In the genomic region with DNA sequence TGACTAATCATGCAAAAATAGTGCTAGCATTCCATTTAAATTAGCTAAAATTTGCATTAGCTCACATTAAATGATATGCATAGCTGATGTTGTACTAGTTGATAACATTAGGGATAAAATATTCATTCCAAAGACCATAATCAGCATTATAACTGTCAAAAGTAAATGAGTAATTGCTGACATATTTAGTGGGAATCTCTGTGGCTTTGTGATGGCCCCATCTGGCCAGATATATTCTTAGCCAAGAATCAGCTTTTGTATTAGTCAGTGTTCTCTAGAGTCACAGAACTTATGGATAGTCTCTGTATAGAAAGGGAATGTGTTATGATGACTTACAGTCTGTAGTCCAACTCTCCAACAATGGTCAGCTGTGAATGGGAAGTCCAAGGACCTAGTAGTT, we compare ENCODE assay signal across 16 mouse cellular contexts.
"Had no signal": no experiment of that assay in that cellular context is flagged by ENCODE, and none has a peak within 500 bp of the region (broad histone marks: within the 10 kb centered on the region; RNA-seq: fewer than 3 reads in every experiment).

No protein-coding gene starts in this region.

- DNase-seq: retina, postnatal 1 day; right cerebral cortex, adult 18-20 months; right cerebral cortex, postnatal 14 days; right cerebral cortex, postnatal 25 days; right cerebral cortex, postnatal 4 days; spleen, adult 18-20 months; thymus, adult 18-20 months; thymus, adult 2 months; thymus, postnatal 14 days; thymus, postnatal 25 days; thymus, postnatal 36 days; thymus, postnatal 4 days had no signal

- H3K4me1 ChIP-seq: neural tube, embryonic 13.5 days; neural tube, embryonic 15.5 days; stomach, embryonic 15.5 days had no signal

- H3K27ac ChIP-seq: neural tube, embryonic 13.5 days; neural tube, embryonic 15.5 days; stomach, embryonic 15.5 days; stomach, postnatal 0 days had no signal

- H3K4me3 ChIP-seq: neural tube, embryonic 13.5 days; neural tube, embryonic 15.5 days; stomach, embryonic 15.5 days had no signal
